9 mouse cellular contexts compared by ENCODE assay signal in genomic region chr9:53603384-53603783, GRCm38 (mm10). TPM values are rescaled to one million over a fixed set of nuclear protein-coding genes. Genes with fewer than 3 reads are reported as not detected.
DNase-seq lines count a peak whose midpoint lies in the region; ATAC-seq and TF ChIP-seq lines count a peak whose summit lies in the region.
"Had no signal": no experiment of that assay in that cellular context is flagged by ENCODE, and none has a peak within 500 bp of the region (broad histone marks: within the 10 kb centered on the region; RNA-seq: fewer than 3 reads in every experiment).

No protein-coding gene starts in this region.

- DNase-seq in heart, adult 8-10 months (ENCODE audit: low spot score), result no peak
- DNase-seq in CD4-positive helper T cell, adult 2 months (ENCODE audit: low read depth, low spot score), result peak; percentile 65
- DNase-seq in brain, embryonic 14.5 days (ENCODE audit: low read depth), result peak; percentile 5
- DNase-seq in lung, adult 2 months, result peak; percentile 19
- peak; percentile 18 for DNase-seq in thymus, postnatal 4 days
- no peak for DNase-seq in frontal cortex, postnatal 25 days (ENCODE audit: low spot score in 2 of 2)
- DNase-seq in layer of hippocampus, postnatal 36 days, result no peak

- WGBS in heart, embryonic 13.5 days, result 64% methylated on average over 1 of the region's 1 CpGs
- WGBS in lung, adult 2 months, result 41% methylated on average over 1 of the region's 1 CpGs

- H3K4me3 ChIP-seq in heart, embryonic 13.5 days, result no peak overlapping the region
- no peak overlapping the region for H3K4me3 ChIP-seq in lung, adult 2 months (replicated peaks; ENCODE audit: extremely low read depth, low read depth, low read length)
- H3K4me3 ChIP-seq: hindbrain, embryonic 15.5 days had no signal

- no peak overlapping the region for H3K4me2 ChIP-seq in heart, embryonic 13.5 days
- H3K4me2 ChIP-seq: hindbrain, embryonic 15.5 days had no signal

- TF ChIP-seq POLR2A in brain, embryonic 14.5 days (IDR thresholded peaks at IDR 0.05; ENCODE audit: borderline replicate concordance, extremely low read depth, insufficient read depth, insufficient read length, poor library complexity, severe bottlenecking), result no peak
- TF ChIP-seq POLR2A in lung, adult 2 months (IDR thresholded peaks at IDR 0.05; ENCODE audit: borderline replicate concordance, extremely low read depth, low read depth, low read length), result no peak

- H3K9ac ChIP-seq in heart, embryonic 13.5 days, result no peak overlapping the region
- H3K9ac ChIP-seq: hindbrain, embryonic 15.5 days had no signal

- peak overlapping the region; percentile 48; the same call in 1 of the 2 replicates for H3K27ac ChIP-seq in heart, embryonic 13.5 days (replicated peaks)
- H3K27ac ChIP-seq: hindbrain, embryonic 15.5 days had no signal

- no peaks in the 10 kb centered on the region for H3K27me3 ChIP-seq in heart, embryonic 13.5 days (replicated peaks)
- H3K27me3 ChIP-seq: hindbrain, embryonic 15.5 days had no signal

- H3K4me1 ChIP-seq in heart, embryonic 13.5 days, result peaks cover 39% of the 10 kb centered on the region
- peaks cover 4% of the 10 kb centered on the region; the same call in 1 of the 2 replicates for H3K4me1 ChIP-seq in lung, adult 2 months (ENCODE audit: control insufficient read depth, insufficient read depth, low read length)

- ATAC-seq in heart, embryonic 13.5 days (ENCODE audit: extremely low read depth, insufficient number of reproducible peaks, low FRiP score, low TSS enrichment), result no peak

- no peak for TF ChIP-seq CTCF in brain, embryonic 14.5 days (IDR thresholded peaks at IDR 0.05; ENCODE audit: borderline replicate concordance, extremely low read depth, insufficient read depth, insufficient read length)
- no peak for TF ChIP-seq CTCF in lung, adult 2 months (IDR thresholded peaks at IDR 0.05; ENCODE audit: insufficient read depth, low read length)

- H3K36me3 ChIP-seq in heart, embryonic 13.5 days, result peaks cover 16% of the 10 kb centered on the region; the same call in 1 of the 2 replicates
- H3K36me3 ChIP-seq: hindbrain, embryonic 15.5 days had no signal

- H3K9me3 ChIP-seq in heart, embryonic 13.5 days, result no peaks in the 10 kb centered on the region
- H3K9me3 ChIP-seq: hindbrain, embryonic 15.5 days had no signal

RNA-seq across cellular contexts. Expression of gene Acat1, which starts 6.8 kb away (rescaled TPM):
- 172 and 183 TPM in 2 replicates for polyA plus RNA-seq in heart, embryonic 13.5 days (2015; fragmentation: Nextera tagmentation; extraction: Ambion mirVana)
- total RNA-seq in heart, adult 8-10 months (2022), result 100 to 1,000 TPM; 313 to 403 (median 351) TPM
- 80.5 and 81.1 TPM in 2 replicates for polyA plus RNA-seq in brain, embryonic 14.5 days (2012; rRNA removed)
- 15.9 and 22.9 TPM in 2 replicates for polyA plus RNA-seq in lung, adult 2 months (2012; rRNA removed)
- 10 to 100 TPM; 60.2 to 61.8 TPM for total RNA-seq in layer of hippocampus, postnatal 36 days (2021)

Comparison
In these comparisons a context has a peak if more than half of its experiments do, and no peak if none do; other contexts are left out.
1. DNase-seq: peak in CD4-positive helper T cell, adult 2 months (single experiment), brain, embryonic 14.5 days (single experiment), lung, adult 2 months (single experiment) and thymus, postnatal 4 days (single experiment); none in heart, adult 8-10 months (single experiment), frontal cortex, postnatal 25 days (0 of 2) and layer of hippocampus, postnatal 36 days (0 of 2).